Mouse (Mus musculus) adrenal gland, adult (tissue): Measurements from ENCODE around the gene Cep70.

ENCODE experiments used
- DNase-seq, 2 experiments: peaks; one replicate each; pipeline ENCODE4 v3.0.0; 2022 to 2023; ENCODE audit warnings: low spot score in 1 of 2; ENCODE audit not compliant: inconsistent age in 2 of 2

Cep70 gene

GRCm38 (mm10) chr9:99243190-99243894 is at the start of gene Cep70:
Gene Cep70, plus strand, starts transcription at chr9:99243367.
- DNase-seq: peak; percentile 98 to 99

- DNase-seq: no peak
Measured at GRCm38 (mm10) chr9:99212643-99213042, 30.5 kb upstream of the Cep70 start.

- no peak for DNase-seq
Measured at GRCm38 (mm10) chr9:99216182-99216581, 27.0 kb upstream of the Cep70 start.

- peak; percentile 37 to 66 for DNase-seq
Measured at GRCm38 (mm10) chr9:99217999-99218719, 25.0 kb upstream of the Cep70 start.

- no peak for DNase-seq
Measured at GRCm38 (mm10) chr9:99221636-99222035, 21.5 kb upstream of the Cep70 start.

- no peak for DNase-seq
Measured at GRCm38 (mm10) chr9:99224583-99224982, 18.6 kb upstream of the Cep70 start.

GRCm38 (mm10) chr9:99229450-99229849 is 13.7 kb upstream of the Cep70 start:
- DNase-seq: no peak

GRCm38 (mm10) chr9:99237139-99237538 is 6.0 kb upstream of the Cep70 start, which contains the start of gene Faiml:
Gene Faiml, minus strand, starts transcription at chr9:99237239.
- no peak for DNase-seq

GRCm38 (mm10) chr9:99238276-99238675 is 4.9 kb upstream of the Cep70 start:
- peak in 1 of 2 experiments; percentile 63 for DNase-seq

- DNase-seq: peak; percentile 66 to 82
Measured at GRCm38 (mm10) chr9:99239256-99239655, 3.9 kb upstream of the Cep70 start.

GRCm38 (mm10) chr9:99240571-99240970 is 2.6 kb upstream of the Cep70 start:
- DNase-seq: no peak

GRCm38 (mm10) chr9:99242035-99242434 is 1.1 kb upstream of the Cep70 start:
- peak; percentile 67 to 86 for DNase-seq

- peak in 1 of 2 experiments; percentile 37 for DNase-seq
Measured at GRCm38 (mm10) chr9:99242533-99243189, 506 bp upstream of the Cep70 start.

- DNase-seq: no peak
Measured at GRCm38 (mm10) chr9:99243895-99244293, 727 bp downstream of the Cep70 start.

GRCm38 (mm10) chr9:99248304-99248703 is 5.1 kb downstream of the Cep70 start:
- DNase-seq: peak in 1 of 2 experiments; percentile 48

GRCm38 (mm10) chr9:99248906-99249305 is 5.7 kb downstream of the Cep70 start:
- peak in 1 of 2 experiments; percentile 25 for DNase-seq

- DNase-seq: no peak
Measured at GRCm38 (mm10) chr9:99253861-99254260, 10.7 kb downstream of the Cep70 start.

GRCm38 (mm10) chr9:99256206-99256605 is 13.0 kb downstream of the Cep70 start:
- no peak for DNase-seq

GRCm38 (mm10) chr9:99256821-99257220 is 13.7 kb downstream of the Cep70 start:
- no peak for DNase-seq

GRCm38 (mm10) chr9:99258891-99259290 is 15.7 kb downstream of the Cep70 start:
- no peak for DNase-seq

- DNase-seq: no peak
Measured at GRCm38 (mm10) chr9:99304296-99304695, 61.1 kb downstream of the Cep70 start.

- no peak for DNase-seq
Measured at GRCm38 (mm10) chr9:99306226-99306625, 63.1 kb downstream of the Cep70 start.
